Mouse (Mus musculus): ENCODE measurements around the gene 4933415A04Rik.

DNA sequence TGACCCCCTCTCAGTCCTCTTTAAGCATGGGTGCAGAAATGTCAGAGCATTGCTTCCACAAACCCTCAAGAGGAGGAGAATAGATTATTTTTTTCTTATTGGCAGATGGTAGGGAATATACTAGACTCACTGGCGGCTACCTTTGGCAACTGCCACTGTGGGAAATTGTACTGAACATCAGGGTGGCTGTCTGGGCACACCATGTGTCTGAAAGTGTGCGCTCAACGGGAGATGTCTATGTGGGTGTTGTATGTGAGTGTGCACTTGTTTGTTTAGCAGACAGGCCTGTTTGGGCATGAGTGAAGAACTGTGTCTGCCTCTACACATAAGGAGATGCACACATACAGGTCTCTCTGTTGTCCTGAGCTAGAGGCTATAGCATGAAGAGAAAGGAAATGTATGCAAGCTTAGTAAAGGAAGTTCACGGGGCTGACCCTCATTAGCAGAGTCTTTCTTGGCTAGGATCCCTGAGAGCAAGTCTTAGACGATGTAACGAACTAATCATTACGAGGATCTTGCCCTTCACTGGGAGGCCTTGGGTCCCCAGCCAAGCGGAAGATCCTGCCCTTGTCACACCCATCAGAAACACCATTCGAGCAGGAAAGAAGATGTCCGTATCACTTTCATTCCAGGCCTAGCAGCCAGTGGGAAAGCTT is 23.3 kb downstream of the 4933415A04Rik start:
- TF ChIP-seq CTCF (IDR thresholded peaks at IDR 0.05; ENCODE audit: low read depth) (no peak), EP300 (IDR thresholded peaks at IDR 0.05; ENCODE audit: low read depth) (no peak)

Data from liver, embryonic 14.5 days (tissue).